Mouse (Mus musculus): ENCODE data around the gene Gm17662.

Gm17662 gene

GRCm38 (mm10) chr4:104887486-104887885 is 30.4 kb downstream of the Gm17662 start:
- DNase-seq (ENCODE audit: low read depth, low spot score) = no peak

- DNase-seq (ENCODE audit: low read depth, low spot score) = no peak
These were observed 31.6 kb downstream of the Gm17662 start for GRCm38 (mm10) chr4:104888499-104889262.

- no peak for DNase-seq (ENCODE audit: low read depth, low spot score)
These were observed 34.6 kb downstream of the Gm17662 start for GRCm38 (mm10) chr4:104891708-104892107.

GRCm38 (mm10) chr4:104893588-104893987 is 36.5 kb downstream of the Gm17662 start:
- DNase-seq (ENCODE audit: low read depth, low spot score) = no peak

- DNase-seq (ENCODE audit: low read depth, low spot score) = peak; percentile 69
These were observed 37.0 kb downstream of the Gm17662 start for GRCm38 (mm10) chr4:104894004-104894734.

- no peak for DNase-seq (ENCODE audit: low read depth, low spot score)
These were observed 45.7 kb downstream of the Gm17662 start for GRCm38 (mm10) chr4:104902836-104903235.

GRCm38 (mm10) chr4:104905049-104905448 is 47.9 kb downstream of the Gm17662 start:
- no peak for DNase-seq (ENCODE audit: low read depth, low spot score)

All from mesoderm, embryonic 11.5 days (tissue).